Mouse (Mus musculus): ENCODE results near the gene Ntn4.

Ntn4 gene

GRCm38 (mm10) chr10:93640521-93640952 is at the start of gene Ntn4:
TSS of gene Ntn4 (plus strand) at chr10:93640681.
- no peak for DNase-seq

DNA sequence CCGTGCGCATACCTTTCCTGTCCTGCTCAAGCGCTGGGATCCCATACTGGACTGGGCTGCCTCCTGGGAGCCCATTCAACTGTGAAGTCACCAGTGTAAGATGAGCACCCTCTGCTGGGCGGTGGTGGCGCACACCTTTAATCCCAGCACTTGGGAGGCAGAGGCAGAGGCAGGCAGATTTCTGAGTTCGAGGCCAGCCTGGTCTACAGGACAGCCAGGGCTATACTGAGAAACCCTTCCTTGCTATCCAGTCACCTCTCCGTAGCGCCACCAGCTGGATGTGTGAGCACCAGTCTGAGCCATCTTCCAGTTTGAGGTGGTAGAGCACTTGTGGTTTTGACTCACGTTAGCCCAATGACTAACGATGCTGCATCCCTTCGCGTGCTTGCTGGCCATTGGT is 48.0 kb upstream of the Ntn4 start:
- DNase-seq: no peak

GRCm38 (mm10) chr10:93594022-93594482 is 46.4 kb upstream of the Ntn4 start:
- DNase-seq: peak; percentile 82

GRCm38 (mm10) chr10:93595831-93596230 is 44.6 kb upstream of the Ntn4 start:
- no peak for DNase-seq

DNA sequence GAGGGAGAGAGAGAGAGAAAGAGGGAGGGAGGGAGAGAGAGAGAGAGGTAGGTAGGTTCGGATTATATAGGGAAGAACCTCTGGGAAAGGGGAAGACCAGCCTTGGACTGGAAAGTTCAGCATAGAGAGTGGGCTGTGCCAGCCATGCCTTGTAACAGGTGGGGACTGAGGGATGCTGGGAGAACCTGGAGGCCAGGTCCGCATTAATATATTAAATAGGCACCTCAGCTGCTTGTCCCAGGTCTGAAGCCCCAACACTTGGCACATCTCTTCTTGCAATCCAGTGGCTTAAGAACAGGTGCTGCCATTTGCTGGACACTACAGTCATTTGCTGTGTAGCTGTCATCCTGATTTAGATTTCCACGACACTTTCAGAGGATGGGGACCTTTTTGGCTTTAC is 43.8 kb upstream of the Ntn4 start:
- DNase-seq: no peak

- no peak for DNase-seq
Observed at GRCm38 (mm10) chr10:93602309-93602708, 38.2 kb upstream of the Ntn4 start.

DNA sequence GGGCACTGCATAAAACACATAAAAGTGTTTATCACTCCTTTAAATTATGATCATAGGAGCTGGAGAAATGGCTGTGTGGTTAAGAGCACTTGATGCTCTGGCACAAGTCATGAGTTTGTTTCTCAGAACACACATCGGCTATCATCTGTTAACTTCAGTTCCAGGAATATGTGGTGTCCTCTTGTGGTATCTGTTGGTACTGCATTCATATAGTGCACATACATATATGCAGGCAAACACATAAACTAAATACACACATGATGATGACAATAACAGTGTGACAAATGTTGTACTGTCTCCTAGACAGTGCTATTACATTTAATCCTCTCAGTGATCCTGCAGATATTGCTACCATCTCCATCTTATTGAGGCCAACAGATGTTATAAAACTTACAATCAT is 37.2 kb upstream of the Ntn4 start:
- DNase-seq: no peak

GRCm38 (mm10) chr10:93606326-93606725 is 34.2 kb upstream of the Ntn4 start:
- no peak for DNase-seq

- DNase-seq: no peak
Observed at GRCm38 (mm10) chr10:93608051-93608450, 32.4 kb upstream of the Ntn4 start.

GRCm38 (mm10) chr10:93609236-93609635 is 31.2 kb upstream of the Ntn4 start:
- no peak for DNase-seq

GRCm38 (mm10) chr10:93610896-93611295 is 29.6 kb upstream of the Ntn4 start:
- no peak for DNase-seq

- peak; percentile 13 for DNase-seq
Observed at GRCm38 (mm10) chr10:93611419-93612007, 29.0 kb upstream of the Ntn4 start.

DNA sequence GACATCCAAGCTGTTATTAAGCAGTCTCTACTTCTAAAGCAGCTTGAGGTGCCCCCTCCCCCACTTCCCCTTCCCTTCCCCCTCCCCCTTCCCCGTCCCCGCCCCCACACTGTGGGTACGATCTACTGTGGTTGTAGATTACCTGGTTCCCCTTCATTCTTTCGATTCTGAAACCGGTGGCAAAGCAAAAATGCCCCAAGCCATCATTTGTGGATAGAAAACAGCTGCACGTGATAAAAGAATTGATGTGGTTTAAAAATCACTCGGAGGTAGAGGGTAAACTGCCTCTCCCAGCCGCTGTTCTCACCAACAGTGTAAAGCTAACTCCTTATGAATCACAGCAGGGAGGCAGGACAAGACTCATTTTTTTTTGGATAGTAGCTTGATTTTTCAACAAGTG is 25.6 kb upstream of the Ntn4 start:
- no peak for DNase-seq

- DNase-seq: no peak
Observed at GRCm38 (mm10) chr10:93620438-93621179, 19.9 kb upstream of the Ntn4 start.

- DNase-seq: no peak
Observed at GRCm38 (mm10) chr10:93623725-93624124, 16.8 kb upstream of the Ntn4 start.

- DNase-seq: no peak
Observed at GRCm38 (mm10) chr10:93624151-93624550, 16.3 kb upstream of the Ntn4 start.

DNA sequence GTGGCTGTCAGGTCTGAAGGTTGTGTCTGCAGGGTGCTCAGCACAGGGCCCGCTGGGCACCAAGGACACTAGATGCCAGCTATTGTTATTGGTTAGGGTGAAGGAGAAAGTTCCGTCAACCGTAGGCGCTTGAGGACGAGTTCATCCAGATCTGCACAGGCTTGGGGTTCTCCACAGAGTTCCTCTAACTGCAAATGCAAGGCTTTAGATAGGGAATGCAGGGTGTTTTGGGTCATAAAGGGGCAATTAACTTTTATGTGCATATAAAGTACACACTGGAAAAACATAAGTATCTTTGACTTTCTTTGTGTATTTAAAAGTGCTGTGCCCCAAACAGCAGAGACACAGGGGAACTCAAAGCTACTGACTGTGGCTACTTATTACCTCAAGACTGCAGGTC is 10.2 kb upstream of the Ntn4 start:
- DNase-seq: no peak

- DNase-seq: no peak
Observed at GRCm38 (mm10) chr10:93632086-93632485, 8.4 kb upstream of the Ntn4 start.

- peak; percentile 17 for DNase-seq
Observed at GRCm38 (mm10) chr10:93633563-93633962, 6.9 kb upstream of the Ntn4 start.

DNA sequence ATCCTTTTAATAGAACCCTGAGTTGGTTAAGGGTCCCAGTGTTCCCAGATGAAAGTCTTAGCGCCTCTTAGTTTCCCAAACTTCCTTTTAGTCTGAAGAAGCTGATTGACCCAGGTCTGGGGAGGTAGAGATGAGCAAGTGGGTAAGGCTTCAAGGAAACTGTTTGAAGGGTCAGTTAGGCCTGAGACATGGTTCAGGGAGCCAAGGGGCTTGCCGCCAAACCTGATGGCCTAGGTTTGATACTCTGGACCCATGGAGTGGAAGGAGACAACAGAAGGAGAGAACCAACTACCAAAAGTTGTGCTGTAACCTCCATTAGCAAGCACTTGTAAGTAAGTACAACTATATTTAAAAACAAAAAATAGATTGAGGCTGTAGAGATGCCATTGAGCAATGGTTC is 6.5 kb upstream of the Ntn4 start:
- DNase-seq: no peak

- DNase-seq: no peak
Observed at GRCm38 (mm10) chr10:93635941-93636340, 4.5 kb upstream of the Ntn4 start.

DNA sequence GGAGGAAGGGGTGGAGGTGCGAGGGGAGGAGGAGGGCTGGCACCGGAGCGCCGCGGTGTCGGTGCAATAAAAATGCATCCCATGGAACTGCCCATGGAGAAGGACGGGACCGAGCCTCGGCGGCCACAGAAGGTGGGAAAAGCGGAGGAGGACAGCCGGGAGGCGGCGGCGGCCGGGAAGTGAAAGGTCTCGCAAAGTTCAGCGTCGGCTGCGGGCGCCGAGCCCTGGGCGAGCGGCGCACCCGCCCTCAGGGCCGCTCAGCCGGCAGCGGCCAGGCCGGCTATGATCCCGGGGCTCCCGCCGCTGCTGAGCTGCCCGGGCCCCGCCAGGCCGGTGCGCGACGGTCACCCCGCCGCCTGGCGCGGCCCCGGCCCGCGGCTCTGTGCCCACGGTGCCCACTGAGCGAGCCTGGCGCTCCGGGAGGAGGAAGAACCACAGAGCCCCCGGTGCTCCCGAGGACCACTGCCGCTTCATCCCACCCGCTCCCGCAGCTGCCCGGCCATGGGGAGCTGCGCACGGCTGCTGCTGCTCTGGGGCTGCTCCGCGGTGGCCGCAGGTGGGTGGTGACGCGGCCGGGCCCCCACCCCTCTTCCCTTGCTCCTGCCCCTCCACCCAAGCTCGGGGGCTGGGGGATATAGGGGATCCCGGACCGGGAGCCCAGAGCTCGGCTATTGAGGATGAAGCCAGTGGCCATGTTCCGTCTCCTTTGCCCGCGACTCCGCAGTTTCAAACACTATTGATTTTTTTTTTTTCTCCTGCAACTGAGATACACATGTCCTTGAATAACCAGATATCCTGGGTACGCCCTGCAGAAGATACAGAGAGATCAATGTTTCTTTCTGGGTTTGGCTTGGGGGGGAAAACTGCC is 706 bp downstream of the Ntn4 start:
- DNase-seq: peak; percentile 41

Data from right cerebral cortex, postnatal 25 days (tissue).